Mouse (Mus musculus) CH12.LX (cell line): ENCODE measurements at regions not wholly inside any gene's neighbourhood (a gene's known extent, or its start where the extent isn't known, plus 50 kb on each side); places are given as distances from the start of the nearest gene placed in this dataset.

ENCODE experiments used
- CHD2 ChIP-seq: IDR thresholded peaks from 2 replicates; pipeline ENCODE4 v1.6.1; 2011; ENCODE audit warnings: low read length, improper control_type of control experiment
- CTCF ChIP-seq, 2 experiments: IDR thresholded peaks in 1 of 2; conservative IDR thresholded peaks in 1 of 2; 2 replicates each; pipeline ENCODE4 v1.5.1; 2011 to 2012; ENCODE audit warnings: low read depth in 2 of 2, low read length in 2 of 2, improper control_type of control experiment in 1 of 2, inconsistent platforms in 1 of 2, mild to moderate bottlenecking in 1 of 2, moderate library complexity in 1 of 2
- EP300 ChIP-seq: IDR thresholded peaks from 2 replicates; pipeline ENCODE4 v1.6.1; 2011; ENCODE audit warnings: low read length, improper control_type of control experiment
- MAX ChIP-seq: IDR thresholded peaks from 2 replicates; pipeline ENCODE4 v1.6.1; 2011; ENCODE audit warnings: low read length, improper control_type of control experiment
- MEF2A ChIP-seq: IDR thresholded peaks from 2 replicates; pipeline ENCODE4 v1.6.1; 2014; ENCODE audit warnings: low read depth, mild to moderate bottlenecking, inconsistent platforms, low read length, improper control_type of control experiment, borderline replicate concordance
- MXI1 ChIP-seq: IDR thresholded peaks from 2 replicates; pipeline ENCODE4 v1.6.1; 2011; ENCODE audit warnings: mild to moderate bottlenecking, low read depth, low read length, improper control_type of control experiment
- POLR2A ChIP-seq: IDR thresholded peaks from 2 replicates; pipeline ENCODE4 v1.6.1; 2011; ENCODE audit warnings: low read depth, mild to moderate bottlenecking, improper control_type of control experiment, low read length
- SMC3 ChIP-seq: IDR thresholded peaks from 2 replicates; pipeline ENCODE4 v1.6.1; 2011; ENCODE audit warnings: low read depth, low read length, improper control_type of control experiment
- TCF12 ChIP-seq: IDR thresholded peaks from 2 replicates; pipeline ENCODE4 v1.6.1; 2014; ENCODE audit warnings: low read depth, mild to moderate bottlenecking, inconsistent platforms, low read length, improper control_type of control experiment
- UBTF ChIP-seq: IDR thresholded peaks from 2 replicates; pipeline ENCODE4 v1.6.1; 2012; ENCODE audit warnings: low read depth, mild to moderate bottlenecking, inconsistent platforms, low read length, improper control_type of control experiment, moderate library complexity
- USF1 ChIP-seq: IDR thresholded peaks from 2 replicates; pipeline ENCODE4 v1.6.1; 2014; ENCODE audit warnings: low read depth, mild to moderate bottlenecking, inconsistent platforms, low read length, improper control_type of control experiment
- ZC3H11A ChIP-seq: IDR thresholded peaks from 2 replicates; pipeline ENCODE4 v1.6.1; 2012; ENCODE audit warnings: low read depth, mild to moderate bottlenecking, inconsistent platforms, low read length, improper control_type of control experiment
- ZNF384 ChIP-seq: IDR thresholded peaks from 2 replicates; pipeline ENCODE4 v1.6.1; 2012; ENCODE audit warnings: low read depth, low read length, improper control_type of control experiment, inconsistent platforms

DNA sequence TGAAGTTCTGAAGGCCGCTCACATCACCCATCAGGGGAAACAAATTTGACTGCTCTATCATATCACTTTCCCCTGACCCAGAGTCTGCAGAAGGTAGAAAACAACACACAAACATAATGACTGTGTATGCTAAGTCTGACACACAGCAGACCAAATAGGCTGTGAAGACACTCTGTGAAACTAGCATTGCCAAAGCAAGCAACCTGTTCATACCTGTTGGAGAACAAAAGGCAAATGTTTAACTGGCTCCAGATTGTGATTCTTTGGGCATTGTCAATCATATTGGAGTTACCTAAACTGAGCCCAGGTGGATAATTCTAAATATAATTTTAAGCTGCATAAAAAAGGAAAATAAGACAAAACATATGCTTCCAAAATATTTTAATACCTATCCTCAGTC lies 407.4 kb upstream of the Pik3r1 start:
- TF ChIP-seq CTCF (conservative IDR thresholded peaks at IDR 0.05 in 1 of 2, IDR thresholded peaks at IDR 0.05 in 1 of 2; ENCODE audit: low read depth in 2 of 2, low read length in 2 of 2) (no peak), POLR2A (no peak), MAX (no peak), UBTF (no peak), TCF12 (no peak), CHD2 (no peak), ZC3H11A (no peak), MEF2A (no peak), MXI1 (no peak), EP300 (no peak), ZNF384 (no peak), SMC3 (no peak), USF1 (no peak)
